Mouse (Mus musculus) embryonic facial prominence, embryonic 13.5 days (tissue): Measurements from ENCODE around the gene Ikzf4. TPM values are rescaled to one million over a fixed set of nuclear protein-coding genes. Genes with fewer than 3 reads are reported as not detected.
"Not testable (repeated sequence)": the region's sequence is repeated elsewhere in the genome, so short reads cannot be mapped to it uniquely, and the experiment has no call there.

Experiments
- ATAC-seq: fragments of 200-750 bp; cut with Nextera tagmentation; 2 replicates; pipeline ENCODE4 v1.8.0; 2017; ENCODE audit warnings: low read depth; ENCODE audit not compliant: insufficient number of reproducible peaks, insufficient read depth, low FRiP score, low TSS enrichment
- H3K27ac ChIP-seq: fragments of 300-500 bp; sonication (generic); 2 replicates; pipeline ENCODE4 v1.5.1; 2015; ENCODE audit warnings: moderate library complexity, mild to moderate bottlenecking, inconsistent platforms
- H3K27me3 ChIP-seq: fragments of 300-500 bp; sonication (generic); 2 replicates; pipeline ENCODE4 v1.6.1; 2015; ENCODE audit warnings: mild to moderate bottlenecking, inconsistent platforms
- H3K36me3 ChIP-seq: fragments of 300-500 bp; sonication (generic); 2 replicates; pipeline ENCODE4 v1.6.1; 2015; ENCODE audit warnings: mild to moderate bottlenecking, inconsistent platforms
- H3K4me1 ChIP-seq: fragments of 300-500 bp; sonication (generic); 2 replicates; pipeline ENCODE4 v1.6.1; 2015; ENCODE audit warnings: inconsistent platforms
- H3K4me2 ChIP-seq: fragments of 300-500 bp; sonication (generic); 2 replicates; pipeline ENCODE4 v1.6.1; 2015; ENCODE audit warnings: moderate library complexity, mild to moderate bottlenecking, inconsistent platforms
- H3K4me3 ChIP-seq: fragments of 300-500 bp; sonication (generic); 2 replicates; pipeline ENCODE4 v1.5.1; 2015; ENCODE audit warnings: mild to moderate bottlenecking, inconsistent platforms
- H3K9ac ChIP-seq: fragments of 300-500 bp; sonication (generic); 2 replicates; pipeline ENCODE4 v1.6.1; 2015; ENCODE audit warnings: mild to moderate bottlenecking, inconsistent platforms
- H3K9me3 ChIP-seq: fragments of 300-500 bp; sonication (generic); 2 replicates; pipeline ENCODE4 v1.6.1; 2016; ENCODE audit warnings: inconsistent platforms
- WGBS: fragments of 180-500 bp; shearing (Covaris S2); methylation state at CpG from one replicate; pipeline ENCODE4 v1.1.7; 2015; ENCODE audit warnings: mixed read lengths; 5-methylcytosine and 5-hydroxymethylcytosine counted together
- polyA plus RNA-seq: library from polyadenylated mRNA; unstranded; fragments of >200 nt; fragmentation: Nextera tagmentation; extraction: Ambion mirVana; gene quantifications from 2 replicates; pipeline ENCODE4 v1.2.1, GENCODE M21; 2015

The Ikzf4 gene
- polyA plus RNA-seq, 1 experiment from 2014 or later: 5.5 TPM

DNA sequence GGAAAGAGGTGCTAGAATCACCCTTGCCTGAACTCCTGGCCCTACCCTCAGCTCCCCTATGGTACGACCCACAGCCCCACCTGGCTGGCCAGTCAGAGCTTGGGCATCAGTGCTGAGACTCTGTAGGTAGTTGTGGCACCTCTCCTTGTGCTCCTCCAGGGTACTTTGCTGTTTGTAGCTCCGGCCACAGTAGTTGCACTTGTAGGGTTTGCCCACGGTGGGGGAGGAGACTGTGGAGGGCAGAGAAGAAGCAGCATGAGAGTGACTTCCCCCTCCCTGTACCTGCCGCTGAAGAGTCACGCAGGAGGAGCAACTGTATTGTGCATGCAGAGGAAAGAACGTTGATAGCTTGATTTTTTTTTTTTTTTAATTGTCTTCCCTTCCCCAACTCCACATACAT lies 9.2 kb downstream of the Ikzf4 start:
- Histone ChIP-seq H3K9me3 (no peaks in the 10 kb centered on the region), H3K27ac (no peak overlapping the region), H3K4me2 (no peak overlapping the region), H3K27me3 (no peaks in the 10 kb centered on the region), H3K9ac (no peak overlapping the region), H3K4me3 (no peak overlapping the region), H3K36me3 (peaks cover 66% of the 10 kb centered on the region), H3K4me1 (peaks cover 3% of the 10 kb centered on the region; the same call in 1 of the 2 replicates)
- 47% methylated on average over 6 of the region's 6 CpGs for WGBS
- no peak for ATAC-seq

DNA sequence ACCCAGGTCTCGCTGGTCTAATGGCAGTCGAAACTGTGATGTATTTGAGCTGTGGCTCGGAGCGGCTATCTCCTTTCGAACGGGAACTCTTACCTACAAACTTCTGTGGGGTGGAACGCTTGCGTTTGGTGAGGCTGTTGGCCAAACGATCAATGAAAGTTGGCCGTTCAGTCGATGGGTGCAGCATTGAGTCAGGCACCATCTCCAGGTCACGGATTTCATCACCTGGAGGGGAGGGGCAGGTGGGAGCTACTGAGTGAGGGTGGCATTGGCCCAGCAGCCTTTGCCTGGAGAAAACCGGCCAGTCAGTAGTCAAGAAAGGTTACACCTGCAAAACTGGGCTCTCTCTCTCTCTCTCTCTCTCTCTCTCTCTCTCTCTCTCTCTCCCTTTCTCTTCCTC lies 10.1 kb downstream of the Ikzf4 start:
- peaks cover 3% of the 10 kb centered on the region; the same call in 1 of the 2 replicates for H3K4me1 ChIP-seq
- no peak for ATAC-seq
- H3K9ac ChIP-seq: no peak overlapping the region
- no peak overlapping the region for H3K27ac ChIP-seq
- 95% methylated on average over 13 of the region's 13 CpGs for WGBS
- peaks cover 59% of the 10 kb centered on the region for H3K36me3 ChIP-seq
- H3K4me2 ChIP-seq: no peak overlapping the region
- H3K27me3 ChIP-seq: no peaks in the 10 kb centered on the region
- H3K4me3 ChIP-seq: no peak overlapping the region
- H3K9me3 ChIP-seq: no peaks in the 10 kb centered on the region

DNA sequence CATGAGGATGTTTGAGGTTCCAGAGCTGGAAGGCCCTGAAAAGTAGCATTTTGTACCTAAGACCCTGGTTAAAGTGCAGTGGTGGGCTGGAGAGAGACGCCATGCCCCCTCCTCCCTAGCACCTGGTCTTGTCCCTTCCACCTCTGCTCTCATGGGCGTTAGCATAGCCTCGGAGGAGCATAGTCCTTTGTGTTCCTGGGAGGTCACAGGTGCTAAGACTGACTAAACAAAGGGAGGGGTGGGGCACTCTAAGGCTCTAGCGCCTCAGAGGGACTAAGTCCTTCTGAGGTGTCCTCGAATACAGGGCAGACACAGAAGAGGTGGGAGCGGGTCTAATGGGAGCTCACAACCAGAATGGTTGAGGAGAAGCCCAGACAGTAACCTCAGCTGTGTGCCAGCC lies 14.2 kb downstream of the Ikzf4 start:
- WGBS: 22% methylated on average over 6 of the region's 6 CpGs
- no peak overlapping the region for H3K4me3 ChIP-seq
- ATAC-seq: no peak

DNA sequence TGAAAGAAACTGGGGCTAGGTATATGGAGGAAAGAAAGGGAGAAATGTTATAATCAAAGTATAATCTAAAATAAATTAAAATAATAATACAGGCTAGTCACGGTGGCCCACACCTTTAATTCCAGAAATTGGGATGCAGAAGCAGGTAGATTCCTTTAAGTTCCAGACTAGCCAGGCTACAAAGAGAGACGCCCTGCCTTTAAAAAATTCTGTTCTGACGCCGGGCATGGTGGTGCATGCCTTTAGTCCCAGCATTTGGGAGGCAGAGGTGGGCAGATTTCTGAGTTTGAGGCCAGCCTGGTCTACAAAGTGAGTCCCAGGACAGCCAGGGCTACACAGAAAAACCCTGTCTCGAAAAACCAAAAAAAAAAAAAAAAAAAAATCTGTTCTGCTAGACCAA lies 15.5 kb downstream of the Ikzf4 start:
- not testable (repeated sequence) for H3K27ac ChIP-seq, H3K4me2 ChIP-seq, H3K4me1 ChIP-seq, H3K27me3 ChIP-seq, H3K9me3 ChIP-seq, H3K4me3 ChIP-seq, ATAC-seq, H3K9ac ChIP-seq
- 75% methylated on average over 5 of the region's 5 CpGs for WGBS
- peaks cover 28% of the 10 kb centered on the region for H3K36me3 ChIP-seq

More for the DNA sequence above, 14.2 kb downstream of the Ikzf4 start:
- H3K4me1 ChIP-seq: no peaks in the 10 kb centered on the region
- H3K27me3 ChIP-seq: no peaks in the 10 kb centered on the region
- no peak overlapping the region for H3K4me2 ChIP-seq
- H3K27ac ChIP-seq: no peak overlapping the region
- no peak overlapping the region for H3K9ac ChIP-seq
- peaks cover 36% of the 10 kb centered on the region for H3K36me3 ChIP-seq
- H3K9me3 ChIP-seq: no peaks in the 10 kb centered on the region

DNA sequence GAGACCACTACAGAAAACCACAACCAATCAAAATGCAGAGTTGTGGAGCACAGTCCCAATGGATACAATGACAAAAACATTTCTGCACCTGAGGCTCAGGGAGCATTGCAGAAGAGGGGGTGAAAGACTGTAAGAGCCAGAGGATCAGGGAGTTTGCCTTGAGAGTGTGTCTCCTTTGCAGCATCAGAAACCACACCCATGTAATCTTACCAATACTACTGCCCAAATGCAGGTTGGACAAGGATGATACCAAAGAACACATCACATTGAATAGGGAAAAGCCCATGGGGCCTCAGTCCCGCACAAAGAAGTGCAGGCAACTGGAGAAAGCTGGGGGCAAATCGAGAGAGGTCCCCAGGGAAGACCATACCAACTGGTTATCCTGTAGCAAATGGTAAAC lies 16.0 kb downstream of the Ikzf4 start:
- no peak overlapping the region for H3K4me3 ChIP-seq
- no peaks in the 10 kb centered on the region for H3K9me3 ChIP-seq
- no peak overlapping the region for H3K27ac ChIP-seq
- H3K9ac ChIP-seq: no peak overlapping the region
- H3K27me3 ChIP-seq: no peaks in the 10 kb centered on the region
- H3K4me1 ChIP-seq: peaks cover 6% of the 10 kb centered on the region
- H3K4me2 ChIP-seq: no peak overlapping the region
- peaks cover 28% of the 10 kb centered on the region for H3K36me3 ChIP-seq
- no peak for ATAC-seq
- 79% methylated on average over 2 of the region's 2 CpGs for whole genome bisulfite sequencing

DNA sequence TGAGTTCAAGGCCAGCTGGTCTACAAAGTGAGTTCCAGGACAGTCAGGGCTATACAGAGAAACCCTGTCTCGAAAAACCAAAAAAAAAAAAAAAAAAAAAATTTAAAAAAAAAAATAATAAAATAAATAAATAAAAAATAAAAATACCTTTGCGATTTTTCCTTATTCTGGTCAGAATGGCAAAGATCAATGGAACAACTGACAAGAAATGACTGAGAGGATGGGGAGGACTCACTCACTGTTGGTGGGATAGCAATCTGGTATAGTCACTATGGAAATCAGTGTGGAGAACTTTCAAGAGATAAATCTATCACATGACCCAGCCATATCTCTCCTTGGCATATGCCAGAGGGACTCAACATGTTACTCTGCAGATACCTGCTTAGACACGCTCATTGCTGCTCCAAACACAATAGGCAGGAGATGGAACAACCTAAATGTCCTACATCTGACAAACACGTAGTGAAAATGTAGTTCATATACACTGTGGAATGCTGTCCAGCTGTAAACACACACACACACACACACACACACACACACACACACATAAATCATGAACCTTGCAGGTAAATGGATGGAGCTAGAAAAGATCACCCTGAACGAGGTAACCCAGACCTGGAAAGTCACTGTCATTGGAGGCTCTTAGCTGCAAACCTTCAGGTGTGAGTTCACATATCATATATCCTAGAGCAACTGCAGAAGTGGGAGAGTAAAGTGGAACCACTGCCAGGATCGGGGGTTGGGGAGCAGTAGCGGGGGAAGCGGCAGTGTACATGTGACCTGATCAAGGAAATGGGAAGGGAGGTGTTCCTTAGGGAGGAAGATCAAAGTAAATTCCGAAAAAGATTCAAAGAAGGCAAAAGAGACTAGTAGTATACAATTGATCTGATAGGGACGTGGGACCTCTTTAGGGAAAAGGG lies 18.1 kb downstream of the Ikzf4 start:
- H3K27ac ChIP-seq: no peak overlapping the region
- peaks cover 6% of the 10 kb centered on the region for H3K4me1 ChIP-seq
- WGBS: 81% methylated on average over 10 of the region's 10 CpGs
- no peak for ATAC-seq
- H3K9me3 ChIP-seq: no peaks in the 10 kb centered on the region
- no peak overlapping the region for H3K4me3 ChIP-seq
- H3K27me3 ChIP-seq: no peaks in the 10 kb centered on the region
- no peak overlapping the region for H3K9ac ChIP-seq
- H3K4me2 ChIP-seq: no peak overlapping the region
- peaks cover 30% of the 10 kb centered on the region for H3K36me3 ChIP-seq

DNA sequence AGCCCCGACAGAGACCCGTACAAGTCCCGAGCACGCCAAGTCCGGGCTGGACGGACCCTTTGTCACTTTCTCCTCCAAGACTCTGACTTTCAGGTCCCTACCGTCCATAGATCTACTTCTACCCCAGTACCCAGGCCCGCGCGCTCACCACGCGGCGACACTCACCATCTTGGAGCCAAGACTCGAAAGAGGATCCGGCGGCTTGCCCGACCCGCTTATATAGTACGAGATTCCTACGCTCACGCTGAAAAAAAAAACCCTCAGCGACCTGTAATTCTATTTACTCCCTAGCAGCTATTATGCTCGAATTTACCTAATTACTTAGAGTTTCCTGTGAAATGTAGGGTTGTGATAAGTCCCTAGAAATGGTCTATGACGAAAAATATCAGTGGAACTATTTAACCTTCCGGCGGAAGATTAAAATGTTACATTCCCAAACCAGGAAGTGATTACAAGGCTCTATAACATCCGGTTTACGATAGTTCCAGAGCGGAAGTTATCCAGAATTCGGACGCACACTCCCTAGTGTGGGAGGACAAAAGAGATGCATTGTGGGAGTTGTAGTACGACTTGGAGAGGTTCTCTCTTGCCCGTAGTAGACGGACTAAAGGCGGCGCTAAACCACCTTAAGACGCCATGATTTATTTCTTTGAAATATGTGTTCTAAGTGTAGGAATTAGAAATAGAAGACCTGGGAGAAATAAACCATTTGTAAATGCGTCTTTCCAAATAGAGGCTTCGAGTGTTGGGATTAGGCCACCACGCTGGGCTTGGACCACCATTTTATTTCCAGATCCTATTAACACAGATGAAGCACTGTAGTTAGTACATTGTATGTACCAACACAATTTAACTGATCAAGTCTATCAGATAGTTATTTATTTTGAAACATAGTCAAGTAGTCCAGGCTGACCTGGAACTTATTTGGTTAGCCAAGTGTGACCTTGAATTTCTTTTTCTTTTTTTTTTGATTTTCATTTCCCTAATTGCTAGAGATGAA lies 19.2 kb downstream of the Ikzf4 start, which contains the start of gene Rps26:
TSS of gene Rps26 (minus strand) at position 437 of the 1,000 bp plus-strand sequence.
- 1% methylated on average over 40 of the region's 40 CpGs for WGBS
- ATAC-seq: peak; percentile 89

DNA sequence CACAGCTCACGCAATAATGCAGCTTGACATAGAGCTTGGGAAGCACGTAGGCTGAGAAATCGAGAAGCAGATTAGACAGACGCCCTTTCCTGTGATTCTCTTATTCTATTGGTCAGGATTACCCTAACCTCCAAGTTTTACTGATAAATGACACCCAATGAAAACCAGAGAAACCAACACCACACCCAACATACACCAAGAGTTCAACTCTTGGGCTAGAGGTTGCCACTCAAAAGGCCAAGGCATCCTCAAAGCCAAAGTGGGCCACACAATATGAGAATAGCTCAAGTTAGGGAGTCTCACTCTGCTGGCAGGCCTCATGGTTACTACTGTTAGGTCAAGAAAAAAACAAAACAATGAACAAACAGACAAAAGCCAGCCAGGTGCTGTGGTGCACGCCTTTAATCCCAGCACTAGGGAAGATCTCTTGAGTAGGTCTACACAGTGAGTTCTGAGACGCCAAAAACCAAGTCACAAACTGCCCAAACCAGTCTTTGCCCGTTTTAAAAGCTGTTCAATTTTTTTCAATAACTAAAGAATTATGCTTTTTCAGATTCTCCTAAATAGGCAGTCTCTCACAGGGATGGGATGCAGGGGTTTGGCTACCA lies 20.4 kb downstream of the Ikzf4 start:
- WGBS: 36% methylated on average over 7 of the region's 7 CpGs
- Histone ChIP-seq H3K27ac (peak overlapping the region; percentile 76), H3K4me3 (peak overlapping the region; percentile 81), H3K4me1 (peaks cover 6% of the 10 kb centered on the region), H3K9me3 (no peaks in the 10 kb centered on the region), H3K9ac (peak overlapping the region; percentile 98), H3K36me3 (peaks cover 29% of the 10 kb centered on the region), H3K4me2 (peak overlapping the region; percentile 89), H3K27me3 (no peaks in the 10 kb centered on the region)
- ATAC-seq: no peak

More for the DNA sequence above, 19.2 kb downstream of the Ikzf4 start, which contains the start of gene Rps26:
- H3K4me3 ChIP-seq: peak within 1 kb of the TSS; percentile 81
- H3K4me1 ChIP-seq: peaks cover 6% of the 10 kb centered on the region
- peaks cover 29% of the 10 kb centered on the region for H3K36me3 ChIP-seq
- no peaks in the 10 kb centered on the region for H3K9me3 ChIP-seq
- H3K27ac ChIP-seq: peak within 1 kb of the TSS; percentile 76
- peak within 1 kb of the TSS; percentile 98 for H3K9ac ChIP-seq
- peak within 1 kb of the TSS; percentile 89 for H3K4me2 ChIP-seq
- H3K27me3 ChIP-seq: no peaks in the 10 kb centered on the region

DNA sequence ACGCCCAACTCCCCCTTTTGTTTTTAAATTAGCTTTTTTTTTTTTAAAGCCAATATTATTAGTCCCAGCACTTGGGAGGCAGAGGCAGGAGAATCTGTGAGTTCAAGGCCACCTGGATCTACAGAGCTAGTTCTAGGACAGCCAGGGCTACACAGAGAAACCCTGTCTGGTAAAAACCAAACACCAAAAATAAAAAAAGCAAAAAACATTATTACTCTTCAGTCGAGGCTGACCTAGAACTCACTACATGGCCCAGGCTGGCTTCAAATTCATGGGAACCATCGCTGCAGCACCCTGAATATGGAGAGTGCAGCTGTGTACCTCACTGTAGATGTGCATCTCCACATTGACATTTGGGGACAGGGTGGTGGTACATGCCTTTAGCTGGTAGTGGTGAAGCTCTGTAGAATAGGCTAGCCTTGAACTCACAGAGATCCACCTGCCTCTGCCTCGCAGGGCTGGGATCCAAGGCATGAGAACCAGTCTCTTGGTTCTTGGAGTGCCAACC lies 22.6 kb downstream of the Ikzf4 start:
- not testable (repeated sequence) for H3K27me3 ChIP-seq, H3K4me1 ChIP-seq, H3K4me3 ChIP-seq, H3K4me2 ChIP-seq, H3K9ac ChIP-seq, H3K27ac ChIP-seq, H3K9me3 ChIP-seq, ATAC-seq
- peaks cover 29% of the 10 kb centered on the region for H3K36me3 ChIP-seq
- WGBS: 82% methylated on average over 4 of the region's 4 CpGs

DNA sequence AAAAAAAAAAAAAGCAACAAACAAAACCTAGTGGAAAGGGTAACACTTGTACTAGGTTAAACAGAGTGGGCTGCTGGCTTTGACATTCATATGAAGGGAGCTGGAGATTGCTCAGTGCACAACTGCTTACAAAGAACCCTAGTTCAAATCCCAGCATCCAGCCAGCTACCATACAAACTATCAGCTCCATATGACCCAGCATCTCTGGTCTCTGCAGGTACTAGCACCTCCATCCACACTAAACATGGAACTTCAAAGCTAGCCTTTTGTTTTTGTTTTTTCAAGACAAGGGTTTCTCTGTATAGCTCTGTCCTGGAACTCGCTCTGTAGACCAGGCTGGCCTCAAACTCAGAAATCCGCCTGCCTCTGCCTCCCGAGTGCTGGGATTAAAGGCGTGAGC lies 23.1 kb downstream of the Ikzf4 start:
- Histone ChIP-seq H3K4me2 (no peak overlapping the region), H3K27me3 (no peaks in the 10 kb centered on the region), H3K36me3 (peaks cover 29% of the 10 kb centered on the region), H3K4me3 (no peak overlapping the region), H3K4me1 (peaks cover 6% of the 10 kb centered on the region), H3K27ac (no peak overlapping the region), H3K9ac (no peak overlapping the region), H3K9me3 (no peaks in the 10 kb centered on the region)
- 87% methylated on average over 4 of the region's 4 CpGs for WGBS
- ATAC-seq: no peak

DNA sequence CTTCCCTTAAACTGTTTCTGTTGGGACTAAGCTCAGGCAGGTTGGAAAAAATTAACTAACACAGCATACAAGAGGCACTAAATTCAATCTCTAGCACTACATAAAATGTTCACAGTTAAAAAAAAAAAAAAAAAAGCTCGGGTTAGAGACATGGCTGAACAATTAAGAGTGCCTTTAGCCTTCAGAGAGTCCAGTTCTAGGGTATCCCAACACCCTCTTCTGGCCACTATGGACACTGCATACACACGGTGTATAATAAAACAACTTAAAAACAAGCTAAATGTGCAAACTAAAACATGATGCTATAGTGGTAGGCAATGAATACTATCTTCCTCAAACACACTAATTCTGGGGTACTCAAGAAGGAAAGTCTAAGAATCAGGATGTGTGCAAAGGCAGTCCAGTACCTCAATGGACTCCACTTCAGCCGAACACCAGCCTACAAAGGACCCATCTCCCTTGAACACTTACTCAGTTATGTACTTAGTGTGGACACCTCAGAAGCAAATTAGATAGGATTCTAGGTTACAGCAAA lies 23.7 kb downstream of the Ikzf4 start:
- H3K4me3 ChIP-seq: no peak overlapping the region
- H3K4me2 ChIP-seq: no peak overlapping the region
- H3K27ac ChIP-seq: no peak overlapping the region
- peaks cover 6% of the 10 kb centered on the region for H3K4me1 ChIP-seq
- 70% methylated on average over 3 of the region's 3 CpGs for whole genome bisulfite sequencing
- H3K27me3 ChIP-seq: no peaks in the 10 kb centered on the region
- peaks cover 29% of the 10 kb centered on the region for H3K36me3 ChIP-seq
- H3K9me3 ChIP-seq: no peaks in the 10 kb centered on the region
- no peak overlapping the region for H3K9ac ChIP-seq
- ATAC-seq: no peak
